Mouse (Mus musculus) mouse trophoblast stem cell (cell line): ENCODE measurements at regions not wholly inside any gene's neighbourhood (a gene's known extent, or its start where the extent isn't known, plus 50 kb on each side); places are given as distances from the start of the nearest gene placed in this dataset.

ENCODE experiments used
- in situ Hi-C, 2 experiments: fragments of 300-500 bp; cut with MseI, MboI; formaldehyde crosslinking; loops; 2 replicates in 1 of 2; 3 replicates in 1 of 2; pipeline ENCODE4 v1.15.1; 2025

DNA sequence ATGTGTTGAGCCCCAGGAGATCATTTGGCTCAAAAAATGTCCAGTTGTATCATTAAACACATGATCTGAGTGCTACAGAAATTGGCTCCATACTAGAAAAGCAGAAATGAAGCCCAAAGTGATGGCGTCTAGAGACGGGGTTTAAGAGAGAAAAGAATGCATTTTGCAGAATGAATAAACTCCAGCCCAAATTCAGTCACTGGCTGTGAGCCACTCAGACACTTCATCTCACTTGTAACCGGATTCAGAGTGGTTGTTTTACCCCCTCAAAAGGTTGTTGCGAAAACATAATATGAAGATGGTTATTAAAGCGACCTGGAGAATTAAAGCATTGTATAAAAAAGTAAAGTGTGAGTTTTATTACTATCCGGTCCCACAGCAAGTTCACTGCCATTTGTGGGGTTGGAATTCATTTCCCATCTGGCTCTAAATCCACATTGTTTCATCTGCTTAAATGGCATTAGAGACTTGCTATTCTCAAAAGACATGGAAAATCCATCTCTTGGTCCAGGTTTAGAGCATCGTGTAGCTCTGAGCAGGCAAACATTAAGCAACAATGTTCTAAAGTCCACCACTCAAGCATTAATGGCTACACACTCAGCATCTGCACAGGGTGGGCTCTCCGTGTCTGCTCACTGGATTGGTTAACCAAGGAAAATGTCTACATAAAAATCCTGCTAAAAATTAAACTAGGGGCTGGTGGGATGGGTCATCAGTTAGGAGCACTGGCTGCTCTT lies 390.9 kb downstream of the Cd83 start:
- in situ Hi-C loops, result no loop called here

DNA sequence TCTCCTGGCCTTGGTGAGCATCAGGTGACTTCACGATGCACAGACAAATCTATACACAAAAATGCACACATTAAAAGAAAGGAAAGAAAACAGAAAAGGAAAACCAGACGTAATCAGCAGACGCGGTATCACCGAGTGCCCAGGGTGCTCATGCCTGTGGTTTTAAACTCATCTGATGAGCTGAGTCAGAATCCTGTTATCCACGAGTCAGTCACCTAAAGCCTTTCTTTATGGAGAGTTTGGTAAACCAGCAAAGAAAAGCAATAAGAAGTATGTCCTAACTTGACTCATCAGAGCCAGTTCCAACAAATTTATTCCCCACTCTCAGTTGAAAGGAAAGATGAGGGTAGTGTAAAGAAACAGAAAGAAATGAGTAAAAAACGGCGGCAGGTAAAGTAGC lies 391.5 kb downstream of the Cd83 start:
- in situ Hi-C loops, result no loop called here

DNA sequence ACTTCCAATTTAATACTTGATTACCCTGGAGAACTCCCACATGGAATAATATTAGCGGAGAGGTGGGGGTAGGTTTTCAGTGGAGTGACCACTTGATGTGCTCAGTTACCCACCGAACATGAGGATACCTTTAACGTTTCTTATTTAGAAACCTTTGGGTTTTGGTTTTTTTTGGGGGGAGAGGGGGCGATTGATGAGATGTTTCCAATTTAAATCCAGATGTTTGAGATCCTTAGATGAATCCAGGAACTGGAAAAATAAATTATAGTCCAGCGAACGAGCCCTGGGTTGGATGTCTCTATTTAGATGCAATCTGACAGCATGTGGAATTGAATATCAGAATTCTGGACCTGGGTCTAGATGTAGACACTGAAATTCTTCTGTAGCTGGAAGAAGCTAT lies 393.4 kb downstream of the Cd83 start:
- in situ Hi-C loops, result no loop called here

DNA sequence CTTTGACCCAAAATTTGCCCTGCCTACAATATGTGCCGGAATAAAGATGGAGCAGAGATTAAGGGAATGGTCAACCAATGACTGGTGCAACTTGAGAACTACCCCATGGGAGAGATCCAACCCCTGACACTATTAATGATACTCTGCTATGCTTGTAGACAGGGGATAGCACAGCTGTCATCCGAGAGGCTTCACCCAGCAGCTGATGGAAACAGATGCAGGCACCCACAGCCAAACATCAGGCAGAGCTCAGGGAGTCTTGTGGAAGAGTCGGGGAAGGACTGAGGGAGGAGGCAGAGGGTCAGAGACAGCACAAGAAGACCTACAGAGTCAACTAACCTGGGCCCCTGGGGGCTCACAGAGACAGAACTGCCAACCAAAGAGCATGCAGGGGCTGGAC lies 395.8 kb downstream of the Cd83 start:
- in situ Hi-C loops, result no loop called here

DNA sequence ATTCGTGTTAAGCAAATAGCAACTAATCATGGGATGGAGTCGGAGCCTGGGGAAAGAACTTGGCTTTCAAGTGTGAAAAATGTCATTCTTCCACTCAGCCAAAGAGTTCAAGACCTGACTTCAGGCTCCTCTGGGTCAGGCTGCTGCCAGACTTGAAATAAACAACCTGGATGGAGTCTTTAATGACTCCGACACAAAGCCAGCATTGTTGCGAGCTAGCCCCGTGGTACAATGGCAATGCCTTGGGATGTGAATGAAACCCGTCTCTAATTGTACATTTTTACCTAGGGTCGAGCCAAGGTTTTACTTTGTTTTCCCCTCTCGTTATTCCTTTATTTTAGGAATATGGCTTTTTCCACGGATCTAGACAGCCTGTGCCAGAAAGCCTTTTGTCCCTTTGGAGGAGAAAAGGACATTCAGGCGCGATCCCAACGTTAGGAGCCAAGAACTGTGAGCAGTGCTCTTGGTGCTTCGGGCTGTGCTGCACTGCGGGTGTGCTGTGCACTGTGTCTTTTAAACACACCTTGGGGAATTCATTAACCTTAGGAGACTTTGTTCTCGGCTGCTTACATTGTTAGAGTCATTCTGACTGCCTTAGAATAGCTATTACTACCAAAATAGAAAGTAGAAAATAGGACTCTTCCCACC lies 398.1 kb downstream of the Cd83 start:
- in situ Hi-C loops, result no loop called here

DNA sequence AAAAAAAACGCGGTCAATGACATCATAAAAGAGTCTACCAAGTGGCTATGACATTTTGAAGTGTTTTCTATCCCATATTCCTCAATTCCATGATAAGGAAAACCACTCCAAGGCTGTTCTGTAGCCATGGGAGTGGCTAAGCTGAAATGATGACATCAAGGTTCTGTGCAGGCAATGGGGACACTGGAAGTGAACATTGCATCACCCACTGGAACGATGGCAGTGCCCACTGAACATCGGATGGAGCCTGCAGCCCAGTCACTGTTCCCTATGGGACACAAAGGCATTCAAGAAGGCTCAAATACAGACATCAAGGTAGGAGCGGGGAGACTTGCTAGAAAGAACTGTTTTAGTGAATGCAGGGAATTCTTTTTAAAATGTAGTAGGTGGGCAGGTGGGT lies 410.8 kb downstream of the Cd83 start:
- in situ Hi-C loops, result no loop called here

DNA sequence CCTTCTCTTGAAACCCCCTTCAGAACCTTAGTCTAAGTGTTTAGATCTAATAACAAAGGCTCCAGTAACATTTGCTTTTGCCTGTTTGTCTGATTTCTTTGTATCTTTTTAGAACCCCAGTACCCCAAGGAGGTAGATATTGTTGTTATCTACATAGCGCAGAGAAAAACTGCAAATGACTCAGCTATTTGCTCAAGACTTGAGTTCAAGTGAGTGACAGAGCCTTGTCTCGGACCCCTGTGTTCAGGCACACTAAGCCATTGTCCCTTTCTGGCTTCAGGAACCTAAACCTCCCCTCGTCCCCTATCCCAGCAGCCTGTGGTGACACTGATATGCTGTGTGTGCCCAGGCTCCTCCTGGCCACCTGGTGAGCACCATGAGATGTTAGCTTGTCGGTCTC lies 421.5 kb downstream of the Cd83 start:
- in situ Hi-C loops, result no loop called here

DNA sequence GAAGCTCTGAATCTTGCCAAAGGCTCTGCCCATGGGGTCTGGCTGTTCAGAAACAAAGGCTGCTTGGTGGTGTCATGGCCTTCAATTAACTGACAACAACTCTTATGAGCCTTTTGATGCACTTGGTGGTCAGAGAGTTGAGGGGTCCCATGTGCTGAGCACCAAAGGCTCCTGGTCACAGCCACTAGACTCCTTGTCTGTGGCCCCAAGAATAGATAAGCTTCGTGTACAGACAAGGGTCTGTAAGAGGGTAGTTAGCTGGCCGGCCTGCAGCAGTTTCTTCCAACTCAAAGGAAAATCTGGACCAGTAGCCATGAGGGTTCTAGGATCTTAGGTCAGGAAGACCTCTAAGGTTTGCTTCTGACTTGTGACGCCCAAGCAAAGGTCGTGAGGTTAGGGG lies 421.9 kb downstream of the Cd83 start:
- in situ Hi-C loops, result no loop called here

DNA sequence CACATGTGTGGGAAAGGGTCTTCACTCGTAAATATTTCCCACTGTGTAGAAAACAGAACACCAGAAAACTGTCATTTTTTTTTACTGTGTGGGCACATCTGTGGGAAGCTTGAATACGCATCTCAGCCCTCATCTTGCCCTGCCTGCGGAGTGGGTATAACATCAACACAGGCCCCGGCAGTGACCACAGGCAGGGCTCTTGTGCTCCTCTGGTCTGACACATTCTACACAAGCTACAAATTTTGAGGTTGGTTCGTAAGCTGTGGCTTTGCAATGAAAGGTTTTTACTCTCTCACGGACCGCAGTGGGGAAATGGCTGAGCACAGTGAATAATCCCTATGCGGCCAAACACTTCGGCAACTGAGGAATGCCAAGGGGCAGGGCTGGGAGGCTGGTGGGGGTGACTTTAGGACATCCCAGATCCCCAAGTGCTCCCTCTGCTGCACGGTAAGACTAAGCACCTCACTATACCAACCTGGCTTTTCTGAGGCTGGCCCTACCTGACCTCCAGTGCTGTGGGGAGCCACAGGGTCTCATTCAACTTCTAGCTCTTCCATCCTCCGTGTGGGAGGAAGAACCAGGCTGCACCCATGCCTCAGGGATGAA lies 422.9 kb downstream of the Cd83 start:
- in situ Hi-C loops, result no loop called here

DNA sequence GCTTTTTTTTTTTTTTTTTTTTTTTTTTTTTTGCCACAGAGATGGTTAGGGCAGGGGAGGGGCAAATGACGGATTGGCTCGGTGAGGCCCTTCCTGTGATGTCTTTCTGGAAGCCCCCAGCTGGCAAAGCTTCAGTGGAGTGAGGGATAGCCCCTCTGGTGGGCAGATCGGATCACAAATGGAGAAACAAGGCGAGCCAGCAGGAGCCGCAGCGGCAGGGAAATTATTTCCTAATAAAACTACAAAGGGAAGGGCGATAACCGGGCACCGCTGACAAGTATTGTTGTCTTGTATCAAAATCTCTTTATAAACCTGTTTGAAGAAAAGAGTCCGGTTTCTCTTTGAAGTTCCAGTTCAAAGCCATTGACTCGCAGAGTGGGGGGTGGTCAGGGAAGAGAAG lies 424.5 kb downstream of the Cd83 start:
- in situ Hi-C loops, result no loop called here

DNA sequence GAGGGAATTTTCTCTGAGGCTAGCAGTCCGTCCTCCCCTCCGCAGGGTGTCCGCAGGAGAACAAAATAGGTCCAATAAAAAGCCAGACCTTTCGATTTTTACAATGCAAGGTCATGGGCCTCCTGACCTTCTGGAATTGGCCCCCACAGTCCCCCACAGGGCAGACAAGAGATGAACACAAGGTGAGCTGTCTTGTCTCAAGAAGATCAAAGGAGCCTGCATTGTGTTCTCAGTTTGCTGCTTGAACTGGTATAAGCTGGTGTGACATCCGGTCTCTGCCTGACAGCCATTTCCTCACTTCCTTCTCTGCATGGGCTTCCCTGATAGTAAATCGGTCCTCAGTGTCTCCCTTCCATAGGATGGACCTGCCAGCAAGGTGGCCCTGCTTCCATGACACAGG lies 425.5 kb downstream of the Cd83 start:
- in situ Hi-C loops, result no loop called here

DNA sequence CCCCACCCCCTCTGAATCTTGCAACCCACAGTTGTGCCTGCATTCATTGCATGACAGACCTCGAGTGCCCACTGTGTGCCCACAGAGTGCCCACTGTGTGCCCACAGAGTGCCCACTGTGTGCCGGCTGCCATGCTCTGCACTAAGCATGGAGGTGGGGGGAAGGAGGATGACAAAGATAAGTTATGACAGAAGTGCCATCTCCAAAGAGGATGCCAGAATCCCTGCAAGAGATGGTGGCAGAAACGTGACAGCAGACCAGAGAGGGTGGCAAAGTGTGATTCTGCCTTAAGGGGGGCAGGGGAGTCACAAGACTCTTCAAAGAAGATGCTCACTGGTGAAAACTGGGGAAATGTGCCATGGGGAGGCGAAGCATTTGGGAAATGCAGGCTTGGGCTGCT lies 427.8 kb downstream of the Cd83 start:
- in situ Hi-C loops, result no loop called here

DNA sequence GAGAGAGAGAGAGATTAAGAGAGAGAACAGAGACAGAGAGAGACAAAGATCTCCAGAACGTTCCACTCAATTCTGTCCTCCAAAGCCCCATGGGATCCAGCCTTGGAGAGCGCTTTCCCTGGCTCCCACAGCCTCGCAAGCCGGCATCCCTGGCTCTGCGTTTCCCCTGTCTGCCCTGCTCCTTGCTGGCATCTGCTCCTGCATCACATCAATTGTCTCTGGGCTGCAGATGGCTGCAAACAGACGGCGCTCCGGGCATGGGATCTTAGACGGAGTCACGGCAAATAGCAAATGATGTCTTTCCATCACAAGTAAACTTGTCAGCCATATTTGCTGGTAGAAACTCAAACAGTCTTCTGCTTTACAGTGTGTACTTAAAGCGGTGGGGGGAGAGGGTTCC lies 428.4 kb downstream of the Cd83 start:
- in situ Hi-C loops, result no loop called here

DNA sequence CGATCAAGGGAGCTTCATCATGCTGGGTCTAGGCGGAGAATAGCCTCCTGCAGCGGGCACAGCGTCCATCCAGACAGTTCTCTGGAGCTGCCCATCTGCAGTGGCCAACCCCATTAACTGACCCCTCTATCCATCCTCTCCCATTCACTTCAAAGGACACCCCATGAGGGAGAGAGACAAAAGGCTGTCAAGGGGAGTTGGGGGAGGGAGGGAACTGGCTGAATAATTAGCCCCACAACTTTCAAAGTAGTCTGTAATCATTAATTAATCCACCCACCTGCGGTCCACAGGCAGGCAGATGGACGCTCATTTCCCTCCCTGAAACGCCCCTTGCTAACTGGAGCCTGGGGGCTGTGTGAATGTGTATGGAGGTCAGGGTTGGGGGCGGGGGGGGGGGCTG lies 433.7 kb downstream of the Cd83 start:
- in situ Hi-C loops, result no loop called here

DNA sequence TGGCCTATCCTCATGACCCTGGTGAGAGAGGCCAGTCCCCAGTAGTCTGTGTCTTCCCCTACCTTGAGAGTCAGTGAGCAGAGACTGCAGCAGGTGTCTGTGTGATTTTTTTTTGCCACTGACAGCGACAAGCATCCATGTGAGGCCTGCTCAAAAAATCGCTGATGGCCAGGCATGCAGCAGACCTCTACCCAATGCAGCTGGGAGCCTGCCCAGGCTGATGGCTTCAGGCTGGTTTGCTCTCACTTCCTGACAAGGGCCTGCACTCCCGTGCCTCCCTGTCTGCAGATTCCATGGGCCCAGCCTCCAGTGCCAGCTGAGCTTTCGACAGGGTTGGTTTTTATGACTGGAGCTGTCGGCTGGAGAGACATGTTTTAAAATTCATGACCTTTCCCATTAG lies 437.1 kb downstream of the Cd83 start:
- in situ Hi-C loops, result loop anchor here in 1 of 2 experiments (10.0 kb wide), 1 partner anchor 357 kb away; no protein-coding TSS in a partner anchor

DNA sequence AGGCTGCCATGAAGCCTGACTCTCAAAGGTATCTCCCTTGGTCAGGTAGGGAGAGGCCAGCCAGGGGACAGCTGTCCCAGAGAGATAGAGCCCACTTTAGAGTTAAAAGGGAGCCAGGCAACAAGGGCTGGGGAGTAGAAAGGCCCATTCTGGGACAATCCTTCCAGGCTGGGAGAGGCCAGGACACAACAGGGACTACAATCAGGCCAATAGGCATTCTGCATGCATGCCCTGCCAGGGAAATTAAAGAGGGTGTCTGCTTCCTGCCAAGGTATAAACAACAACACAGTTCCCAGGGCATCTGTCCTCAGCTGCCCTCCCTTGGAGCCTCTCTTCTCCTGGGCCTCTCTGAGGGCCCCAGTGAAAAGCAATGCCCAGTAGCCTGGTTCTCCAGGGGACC lies 437.8 kb downstream of the Cd83 start:
- in situ Hi-C loops, result loop anchor here in 1 of 2 experiments (10.0 kb wide), 1 partner anchor 358 kb away; no protein-coding TSS in a partner anchor

DNA sequence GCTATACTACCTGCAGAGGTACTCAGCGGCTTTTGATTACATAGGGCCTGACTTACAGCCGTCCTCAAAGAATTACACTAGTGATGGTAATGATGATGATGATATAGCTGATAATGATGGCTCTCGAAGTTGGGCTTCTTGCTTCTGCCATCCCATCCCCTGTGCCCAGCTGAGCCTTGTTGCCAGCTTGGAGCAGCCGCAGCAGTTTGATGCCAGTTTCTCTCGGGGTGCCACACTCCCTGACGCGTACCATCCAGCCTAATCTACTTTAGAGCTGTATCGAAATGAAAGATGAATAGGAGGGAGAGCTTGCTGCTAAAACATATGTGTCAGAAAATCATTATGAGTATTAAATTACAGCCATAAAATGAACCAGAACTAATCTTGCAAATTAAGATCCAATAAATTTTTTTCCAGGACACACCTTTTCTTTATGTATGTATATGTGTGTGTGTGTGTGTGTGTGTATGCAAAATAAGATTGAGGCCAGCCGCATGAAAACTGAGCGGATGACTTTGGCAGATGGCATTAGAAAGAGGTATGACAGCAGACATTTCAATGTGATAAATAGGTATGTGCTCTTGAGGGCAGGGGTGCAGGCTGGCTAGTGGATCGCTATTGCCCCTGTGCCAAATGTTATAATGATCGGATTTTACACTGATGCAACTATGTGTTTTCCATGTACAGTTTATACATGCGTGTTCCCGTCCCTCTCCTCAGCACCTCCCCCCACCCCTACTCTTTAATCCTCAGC lies 443.3 kb downstream of the Cd83 start:
- in situ Hi-C loops, result loop anchor here in 1 of 2 experiments (10.0 kb wide), 1 partner anchor 363 kb away; no protein-coding TSS in a partner anchor

DNA sequence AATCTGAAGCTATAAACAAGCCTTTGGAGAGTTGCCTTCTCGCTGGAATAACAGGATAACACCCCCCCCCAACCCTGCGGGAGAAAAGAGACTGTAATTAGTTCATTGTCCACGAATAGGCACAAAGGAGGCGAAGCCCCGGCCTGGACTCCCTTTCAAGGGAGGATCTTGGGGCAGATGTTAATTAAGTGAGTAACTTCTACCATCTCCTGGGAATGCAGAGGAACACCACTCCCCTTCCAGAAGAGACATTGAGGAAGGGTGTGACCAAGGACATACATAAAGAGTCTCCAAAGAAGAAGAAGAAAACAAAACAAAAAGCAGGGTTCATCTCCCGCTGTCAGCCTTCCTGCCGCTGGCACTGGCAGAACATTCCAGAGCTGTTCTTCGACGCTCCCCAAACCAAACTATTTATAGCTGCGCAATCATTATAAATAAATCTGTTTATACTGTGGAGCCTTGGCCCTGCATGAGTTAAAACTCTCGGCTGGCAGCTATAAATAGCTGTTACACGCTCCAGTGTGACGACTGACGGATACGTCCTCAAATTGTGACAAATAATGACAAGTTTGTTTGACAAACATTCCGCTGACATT lies 444.1 kb downstream of the Cd83 start:
- in situ Hi-C loops, result loop anchor here in 1 of 2 experiments (10.0 kb wide), 1 partner anchor 364 kb away; no protein-coding TSS in a partner anchor

DNA sequence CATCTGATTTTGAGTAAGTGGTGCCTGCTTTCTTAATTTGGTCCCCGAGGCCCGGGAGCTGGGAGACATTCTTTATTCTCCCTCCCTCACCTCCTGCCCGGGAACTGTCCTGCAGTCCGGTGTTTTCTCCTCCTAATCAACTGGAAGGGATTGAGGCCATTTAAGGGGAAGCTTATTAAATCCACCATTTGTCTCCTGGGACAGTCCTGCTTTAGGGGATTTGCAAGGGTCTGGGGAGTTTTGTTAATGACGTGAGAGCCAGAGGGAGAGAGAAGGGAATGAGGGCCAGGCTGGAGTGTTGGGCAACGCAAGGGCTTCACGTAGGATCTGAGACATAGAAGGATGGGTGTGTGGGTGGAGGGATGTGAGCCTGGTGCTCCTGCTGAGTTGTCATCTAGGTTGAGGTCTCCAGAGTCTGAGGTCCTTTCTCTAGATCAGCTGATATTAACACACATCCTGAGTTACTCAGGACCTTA lies 444.6 kb downstream of the Cd83 start:
- in situ Hi-C loops, result loop anchor here in 1 of 2 experiments (10.0 kb wide), 1 partner anchor 364 kb away; no protein-coding TSS in a partner anchor

DNA sequence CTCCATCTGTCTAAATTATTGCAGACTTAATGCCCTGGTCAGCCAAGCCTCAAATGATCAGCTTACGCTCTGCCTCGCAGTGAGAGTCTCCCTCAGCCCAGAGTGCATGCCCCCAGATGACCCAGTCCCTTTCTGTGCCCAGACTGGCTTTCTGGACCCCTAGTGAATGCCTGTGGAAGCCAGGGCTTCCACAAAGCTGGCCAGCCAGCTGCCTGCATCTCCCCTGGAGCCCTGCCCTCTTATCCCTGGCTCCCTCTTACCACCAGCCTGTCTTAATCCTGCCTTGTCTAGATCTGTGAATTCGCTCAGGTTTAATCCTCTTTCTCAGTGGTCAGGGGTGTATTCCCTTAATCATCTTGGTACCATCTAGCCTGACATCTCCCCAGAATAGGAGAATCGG lies 446.8 kb downstream of the Cd83 start:
- in situ Hi-C loops, result no loop called here
